Mouse (Mus musculus) midbrain, embryonic 13.5 days (tissue): ENCODE data around the gene D430042O09Rik. TPM values are rescaled to one million over a fixed set of nuclear protein-coding genes. Genes with fewer than 3 reads are reported as not detected.

Experiments used
- polyA plus RNA-seq: library from polyadenylated mRNA; unstranded; fragments of >200 nt; fragmentation: Nextera tagmentation; extraction: Ambion mirVana; gene quantifications from 2 replicates; pipeline ENCODE4 v1.2.1, GENCODE M21; 2015

D430042O09Rik gene
- polyA plus RNA-seq, 1 experiment from 2014 or later, result 7.5 TPM

Other genes starting within 250 kb of the D430042O09Rik start
- 110 and 116 TPM in 2 replicates for gene Nsmce1, start 216.3 kb upstream of the D430042O09Rik start, polyA plus RNA-seq
- 3.0 and 3.9 TPM in 2 replicates for gene Il4ra, start 155.8 kb upstream of the D430042O09Rik start, polyA plus RNA-seq
- 0.31 and 0.48 TPM in 2 replicates for gene Il21r, start 104.5 kb upstream of the D430042O09Rik start, polyA plus RNA-seq
- gene Gtf3c1, start 108 bp upstream of the D430042O09Rik start, polyA plus RNA-seq, result 37.0 and 42.3 TPM in 2 replicates